Mouse (Mus musculus): ENCODE results near the gene Dcaf11.

The Dcaf11 gene

DNA sequence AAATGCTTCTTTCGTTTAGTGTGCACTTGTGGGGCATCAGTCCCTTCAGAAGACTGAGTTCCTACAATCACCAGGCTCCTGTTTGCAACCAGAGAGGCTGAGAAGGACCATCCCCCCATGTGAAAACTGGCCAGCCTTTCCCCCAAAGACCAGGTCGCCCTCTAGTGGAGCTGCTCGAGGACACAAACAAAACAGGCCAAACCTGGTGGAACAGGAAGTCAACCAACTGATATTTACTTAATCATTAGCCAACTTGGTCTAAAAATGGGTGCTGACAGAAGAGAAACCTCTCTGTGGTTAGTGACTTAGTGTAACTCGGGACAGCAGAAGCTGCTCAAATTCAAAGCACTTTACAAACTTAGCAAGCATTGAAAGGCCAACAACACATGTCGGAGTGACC is 2.8 kb upstream of the Dcaf11 start:
- DNase-seq (ENCODE audit: inconsistent ontology term), result peak; percentile 60

DNA sequence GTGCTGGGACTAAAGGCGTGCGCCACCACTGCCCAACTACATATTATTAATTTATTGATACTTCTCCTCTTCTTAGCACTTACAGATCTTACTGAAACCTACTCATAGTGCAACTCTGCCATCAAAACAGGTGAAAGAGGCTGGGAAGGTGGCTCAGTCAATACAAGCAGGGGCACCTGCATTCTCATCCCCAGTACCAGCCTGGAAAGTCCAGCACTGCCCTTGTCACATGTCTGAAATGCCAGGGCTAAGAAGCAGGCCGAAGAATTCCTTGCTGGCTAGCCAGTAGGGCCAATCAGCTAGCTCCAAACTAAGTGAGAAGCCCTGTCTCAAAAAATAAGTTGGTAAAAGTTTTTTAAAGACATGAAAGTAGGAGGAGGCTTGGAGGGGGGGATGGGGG is 2.2 kb upstream of the Dcaf11 start:
- DNase-seq (ENCODE audit: inconsistent ontology term), result no peak

GRCm38 (mm10) chr14:55558740-55559448 is 912 bp upstream of the Dcaf11 start:
- DNase-seq (ENCODE audit: inconsistent ontology term), result no peak

GRCm38 (mm10) chr14:55560202-55561073 is 632 bp downstream of the Dcaf11 start, which contains the start of gene A730061H03Rik:
A730061H03Rik (minus strand) TSS chr14:55560406.
- DNase-seq (ENCODE audit: inconsistent ontology term), result peak; percentile 100

GRCm38 (mm10) chr14:55561860-55562259 is 2.1 kb downstream of the Dcaf11 start:
- no peak for DNase-seq (ENCODE audit: inconsistent ontology term)

DNA sequence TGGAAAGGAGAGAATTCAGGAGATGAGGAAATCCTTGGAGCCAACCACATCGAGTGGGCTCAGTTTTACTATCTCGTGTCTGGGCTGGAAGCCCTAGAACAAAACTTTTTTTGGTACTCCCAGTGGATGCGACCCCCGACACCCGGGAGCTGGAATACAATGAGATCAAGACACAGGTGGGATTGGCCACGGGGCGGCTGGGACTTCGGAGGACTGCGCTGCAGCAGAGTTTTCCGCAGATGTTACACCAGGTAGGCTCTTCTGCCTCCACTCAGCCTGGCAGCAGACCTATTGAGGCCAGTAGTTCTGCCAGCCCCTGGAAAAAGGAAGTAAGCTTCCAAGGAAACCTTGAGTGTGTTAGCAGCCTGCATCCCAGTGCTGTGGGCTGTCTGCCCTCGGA is 3.4 kb downstream of the Dcaf11 start:
- DNase-seq (ENCODE audit: inconsistent ontology term), result no peak

- no peak for DNase-seq (ENCODE audit: inconsistent ontology term)
Observed at GRCm38 (mm10) chr14:55565748-55566147, 5.9 kb downstream of the Dcaf11 start.

DNA sequence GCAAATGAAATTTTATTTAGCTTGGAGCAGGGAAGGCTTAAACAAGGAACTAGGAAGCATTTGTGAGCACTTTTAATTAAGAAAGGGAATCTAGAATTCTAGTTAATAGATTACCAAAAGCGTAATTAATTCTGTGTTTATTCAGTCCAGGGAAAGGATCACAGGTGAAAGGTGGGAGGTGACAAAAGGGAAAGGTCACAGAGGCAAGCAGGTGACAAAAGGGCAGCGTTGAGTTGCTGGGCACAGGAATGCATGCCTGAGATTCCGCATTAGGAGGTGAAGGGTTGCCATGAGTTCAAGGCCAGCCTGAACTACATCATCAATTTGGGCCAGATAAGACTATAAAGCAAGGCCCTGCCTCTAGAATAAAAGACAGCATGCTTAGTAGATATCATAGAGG is 7.7 kb downstream of the Dcaf11 start:
- DNase-seq (ENCODE audit: inconsistent ontology term), result no peak

- DNase-seq (ENCODE audit: inconsistent ontology term), result no peak
Observed at GRCm38 (mm10) chr14:55570588-55570987, 10.8 kb downstream of the Dcaf11 start.

- DNase-seq (ENCODE audit: inconsistent ontology term), result no peak
Observed at GRCm38 (mm10) chr14:55571760-55572159, 12.0 kb downstream of the Dcaf11 start.

DNA sequence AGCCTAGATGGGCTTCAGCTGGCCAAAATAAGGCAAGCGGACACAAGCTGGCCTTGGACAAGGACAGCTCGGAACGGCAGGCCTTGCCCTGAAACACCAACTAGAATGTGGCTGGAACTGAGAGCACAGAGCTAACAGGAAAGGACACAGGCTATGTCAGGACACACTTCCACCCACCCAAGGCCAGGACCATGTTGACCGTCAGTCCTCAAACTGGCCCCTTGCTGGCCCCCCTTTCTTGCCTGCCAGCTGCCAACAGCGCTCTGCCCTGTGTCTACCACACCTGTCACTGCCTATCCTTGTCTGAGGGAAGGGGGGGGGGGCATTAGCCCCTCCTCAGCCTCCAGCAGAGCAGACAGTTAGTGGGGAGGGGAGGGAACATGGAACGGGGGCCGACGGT is 15.5 kb downstream of the Dcaf11 start, which contains the start of gene Fitm1:
Fitm1 (plus strand) TSS at position 316 of the 400 bp plus-strand sequence.
- no peak for DNase-seq (ENCODE audit: inconsistent ontology term)

- no peak for DNase-seq (ENCODE audit: inconsistent ontology term)
Observed at GRCm38 (mm10) chr14:55575711-55576110, 15.9 kb downstream of the Dcaf11 start.

- no peak for DNase-seq (ENCODE audit: inconsistent ontology term)
Observed at GRCm38 (mm10) chr14:55576376-55576775, 16.6 kb downstream of the Dcaf11 start.

DNA sequence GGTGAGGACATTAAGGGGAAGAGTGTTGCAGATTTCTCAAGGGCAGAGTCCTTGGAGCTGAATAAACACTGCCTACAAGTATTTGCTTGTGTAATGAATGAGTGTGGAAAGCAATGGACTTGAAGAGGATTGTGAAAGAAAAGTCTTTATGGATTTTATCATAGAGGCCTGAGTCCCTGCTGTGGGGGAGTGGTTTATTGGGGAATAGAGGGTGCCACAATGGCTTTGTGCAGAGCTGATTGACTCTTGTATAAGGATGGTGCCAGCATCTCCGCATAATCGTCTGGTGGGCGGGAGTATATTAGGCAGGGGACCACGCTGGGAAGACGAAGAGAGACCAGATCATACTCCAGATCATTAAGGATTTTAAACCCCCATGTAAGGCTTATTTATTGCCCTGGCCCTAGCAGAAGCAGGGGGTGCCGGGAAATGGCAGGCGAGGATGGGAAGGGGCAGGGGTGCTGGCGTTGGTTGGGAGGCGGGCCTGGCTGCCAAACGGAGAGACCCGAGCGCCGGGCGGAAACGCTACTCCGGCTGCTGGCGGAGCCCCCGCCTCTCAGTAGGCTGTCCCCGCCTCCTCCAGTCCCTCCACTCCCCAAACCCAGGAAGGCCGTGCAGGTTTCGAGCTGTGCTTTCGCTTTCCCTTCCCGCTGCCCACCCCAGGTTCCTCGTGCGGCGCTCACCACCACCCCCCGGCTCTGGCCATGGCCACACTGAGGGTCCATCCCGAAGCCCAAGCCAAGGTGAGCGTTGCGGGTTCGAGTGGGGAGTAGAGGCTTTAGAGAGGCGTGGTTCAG is 18.3 kb downstream of the Dcaf11 start, which contains the start of gene Psme1:
Psme1 (plus strand) TSS at position 253 of the 797 bp plus-strand sequence.
- peak; percentile 88 for DNase-seq (ENCODE audit: inconsistent ontology term)

DNA sequence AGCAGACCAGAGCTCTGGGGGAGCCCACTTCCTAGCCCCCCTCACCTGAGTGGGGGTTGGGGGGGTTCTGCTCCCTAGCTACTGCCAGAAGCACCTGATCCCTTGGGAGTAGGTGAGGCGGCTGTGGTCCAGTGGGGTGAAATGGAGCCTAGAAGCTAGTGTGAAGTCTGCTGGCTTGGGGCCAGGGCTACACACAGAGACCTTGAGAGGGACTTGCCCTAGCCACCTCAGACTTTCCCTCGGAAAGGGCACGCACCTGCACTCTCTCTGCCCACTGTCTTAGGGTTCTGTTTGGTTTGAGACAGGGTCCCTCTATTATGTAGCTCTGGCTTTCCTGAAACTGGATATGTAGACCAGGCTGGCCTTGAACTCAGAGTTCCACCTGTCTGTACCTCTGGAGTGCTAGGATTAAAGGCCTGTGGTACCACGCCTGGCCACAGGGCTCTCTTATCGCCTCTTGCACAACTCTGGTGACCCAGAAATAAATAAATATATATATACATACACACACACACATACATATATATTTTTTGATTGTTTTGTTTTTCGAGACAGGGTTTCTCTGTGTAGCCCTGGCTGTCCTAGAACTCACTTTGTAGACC is 19.0 kb downstream of the Dcaf11 start:
- peak; percentile 37 for DNase-seq (ENCODE audit: inconsistent ontology term)

GRCm38 (mm10) chr14:55579511-55580496 is 20.0 kb downstream of the Dcaf11 start:
- DNase-seq (ENCODE audit: inconsistent ontology term), result no peak

GRCm38 (mm10) chr14:55580731-55581130 is 20.9 kb downstream of the Dcaf11 start:
- DNase-seq (ENCODE audit: inconsistent ontology term), result no peak

DNA sequence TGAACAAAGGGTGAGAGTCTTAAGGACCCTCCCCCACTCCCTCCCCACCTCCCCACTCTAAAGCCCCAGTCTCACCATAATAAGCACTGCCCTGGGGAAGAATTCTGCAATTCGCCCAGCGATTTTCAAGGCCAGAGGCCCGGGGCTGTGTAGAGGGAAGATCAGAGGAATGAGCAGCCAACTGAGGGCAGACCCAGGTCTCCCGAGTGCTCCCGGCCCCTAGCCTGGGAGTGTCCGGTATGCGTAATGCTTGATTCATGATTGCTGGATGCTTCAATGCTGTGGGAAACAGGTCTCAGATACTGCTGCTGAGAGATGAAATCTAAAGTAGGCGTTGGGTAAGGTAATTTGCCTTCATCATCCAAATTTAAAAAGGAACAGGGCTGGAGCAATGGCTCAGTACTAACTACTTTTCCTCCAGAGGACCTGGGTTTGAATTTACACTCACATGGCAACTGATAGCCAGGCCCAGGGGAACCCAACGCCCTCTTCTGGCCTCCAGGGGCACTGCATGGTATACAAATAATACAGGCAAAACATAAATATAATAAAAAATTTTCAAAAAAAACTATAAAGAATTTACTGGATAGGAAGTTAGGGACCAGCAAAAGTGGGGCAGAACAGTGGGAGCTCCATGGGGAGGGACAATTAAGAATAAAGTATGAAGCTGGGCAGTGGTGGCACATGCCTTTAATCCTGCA is 22.3 kb downstream of the Dcaf11 start:
- no peak for DNase-seq (ENCODE audit: inconsistent ontology term)

DNA sequence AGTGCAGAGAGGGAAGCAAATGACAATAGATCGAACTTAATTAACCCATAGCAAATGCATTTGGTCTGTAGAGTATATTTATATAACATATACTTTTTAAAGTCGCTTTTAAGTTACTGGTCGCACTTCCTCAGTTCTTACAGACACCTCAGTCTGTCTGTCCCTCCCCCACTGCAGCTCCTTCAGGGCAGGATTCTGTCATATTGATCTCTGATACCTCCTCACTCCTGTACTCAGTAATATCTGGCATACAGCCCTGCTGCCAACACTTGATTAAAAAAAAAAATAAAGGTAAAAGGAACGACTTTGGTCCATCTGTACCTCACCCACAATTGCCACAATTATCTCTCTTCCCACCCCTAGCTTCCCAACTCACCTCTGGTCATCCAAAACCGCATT is 24.5 kb downstream of the Dcaf11 start:
- DNase-seq (ENCODE audit: inconsistent ontology term), result no peak
